Mouse (Mus musculus): ENCODE measurements at regions not wholly inside any gene's neighbourhood (a gene's known extent, or its start where the extent isn't known, plus 50 kb on each side); places are given as distances from the start of the nearest gene placed in this dataset.

DNA sequence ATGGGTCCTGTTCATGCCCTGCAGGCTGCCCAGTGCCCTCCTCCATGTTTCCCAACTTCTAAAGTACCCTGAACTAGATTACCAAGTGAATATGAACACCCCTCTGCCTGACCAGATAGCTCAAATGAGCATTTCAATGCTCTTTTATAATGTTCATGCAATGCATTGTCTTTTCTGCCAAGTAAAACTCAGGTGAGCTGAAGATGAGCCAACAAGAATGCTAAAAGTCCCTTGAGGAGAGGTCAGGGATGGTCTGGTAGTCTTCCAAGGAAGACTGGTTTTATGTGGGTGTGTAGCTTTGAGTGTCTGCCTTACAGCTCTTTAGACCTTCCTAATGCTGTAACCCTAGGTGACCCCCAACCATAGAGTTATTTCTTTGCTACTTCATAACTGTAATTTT, 58.0 kb upstream of the Abca12 start:
- DNase-seq (ENCODE audit: low spot score): no peak

GRCm38 (mm10) chr1:71483149-71483548, 68.4 kb upstream of the Abca12 start:
- DNase-seq (ENCODE audit: low spot score): no peak

DNA sequence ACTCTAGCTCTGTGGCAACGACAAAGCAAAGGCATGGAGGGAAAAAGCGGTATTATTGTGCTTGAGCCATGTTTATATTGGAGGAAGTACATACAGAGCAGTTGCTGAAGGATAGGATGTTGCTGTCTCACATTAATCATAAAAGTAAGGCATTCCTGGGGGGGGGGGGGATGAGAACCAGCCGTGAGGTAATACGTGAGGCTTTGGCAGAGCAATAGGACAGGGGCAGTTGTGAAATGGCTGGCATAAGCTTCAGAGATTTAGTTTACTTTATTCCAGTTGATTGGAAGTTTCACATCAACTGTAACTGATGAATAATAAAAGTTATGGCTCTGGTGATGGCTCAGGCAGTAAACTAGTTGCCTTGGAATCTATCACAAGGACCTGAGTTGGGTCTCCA, 62.4 kb upstream of the Atic start:
- DNase-seq (ENCODE audit: low spot score): no peak

DNA sequence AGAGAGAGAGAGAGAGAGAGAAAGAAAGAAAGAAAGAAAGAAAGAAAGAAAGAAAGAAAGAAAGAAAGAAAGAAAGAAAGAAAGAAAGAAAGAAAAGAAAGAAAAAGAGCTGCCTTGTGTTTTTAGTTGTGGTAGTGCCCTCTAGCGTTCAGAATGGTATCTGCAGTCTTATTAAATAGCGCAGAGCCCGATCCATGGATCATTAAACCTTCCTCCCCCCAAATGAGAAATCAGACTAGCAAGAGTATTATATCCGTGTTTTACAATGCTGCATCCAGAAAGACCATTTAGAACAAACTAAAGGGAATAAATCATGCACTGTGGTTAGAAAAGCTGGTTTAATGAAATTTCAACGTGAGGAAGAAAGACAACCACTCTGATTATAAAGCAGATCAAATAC, 51.1 kb upstream of the Atic start:
- DNase-seq (ENCODE audit: low spot score): peak; percentile 74

DNA sequence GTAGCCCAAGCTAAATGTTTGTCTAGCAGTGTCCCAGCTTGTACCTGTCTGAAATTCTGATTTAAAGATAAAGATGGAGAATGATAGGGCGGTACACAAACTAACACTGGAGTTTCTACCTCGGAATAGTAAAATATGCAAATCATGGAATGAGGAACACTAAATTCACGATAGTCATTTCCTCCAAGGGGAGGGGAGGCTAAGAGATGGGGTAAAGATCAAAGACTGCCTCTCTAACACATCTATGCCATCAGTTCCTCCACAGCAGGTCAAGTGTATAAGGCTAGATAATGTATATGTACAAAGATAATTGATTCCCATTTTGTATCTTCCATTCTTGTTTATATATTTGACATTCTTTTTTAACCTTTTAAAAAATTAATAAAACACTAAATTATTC, 50.4 kb upstream of the Atic start:
- no peak for DNase-seq (ENCODE audit: low spot score)
